Mouse (Mus musculus) forebrain, embryonic 11.5 days (tissue): Measurements from ENCODE around the gene Snapc5. TPM values are rescaled to one million over a fixed set of nuclear protein-coding genes. Genes with fewer than 3 reads are reported as not detected.
"Not testable (repeated sequence)": the region's sequence is repeated elsewhere in the genome, so short reads cannot be mapped to it uniquely, and the experiment has no call there.

ENCODE experiments used
- ATAC-seq: fragments of 200-750 bp; cut with Nextera tagmentation; replicated peaks from 2 replicates; pipeline ENCODE4 v1.8.0; 2017; ENCODE audit warnings: moderate TSS enrichment; ENCODE audit not compliant: low FRiP score
- DNase-seq: peaks from one replicate; pipeline ENCODE4 v3.0.0-alpha.2; 2017; ENCODE audit warnings: low spot score
- H3K27ac ChIP-seq: fragments of 300-500 bp; sonication (generic); 2 replicates; pipeline ENCODE4 v1.5.1; 2014; ENCODE audit warnings: low read depth, low read length
- H3K27me3 ChIP-seq: fragments of 300-500 bp; sonication (generic); 2 replicates; pipeline ENCODE4 v1.6.1; 2014; ENCODE audit warnings: mild to moderate bottlenecking, low read length, mixed read lengths; ENCODE audit not compliant: control insufficient read depth, insufficient read depth
- H3K36me3 ChIP-seq: fragments of 300-500 bp; sonication (generic); 2 replicates; pipeline ENCODE4 v1.6.1; 2014; ENCODE audit warnings: mild to moderate bottlenecking, low read length, moderate library complexity, mixed read lengths; ENCODE audit not compliant: control insufficient read depth, insufficient read depth
- H3K4me1 ChIP-seq: fragments of 300-500 bp; sonication (generic); replicated peaks from 2 replicates; pipeline ENCODE4 v1.6.1; 2014; ENCODE audit warnings: low read length, mixed read lengths; ENCODE audit not compliant: control insufficient read depth, insufficient read depth
- H3K4me2 ChIP-seq: fragments of 300-500 bp; sonication (generic); 2 replicates; pipeline ENCODE4 v1.6.1; 2014; ENCODE audit warnings: low read depth, mild to moderate bottlenecking, low read length, moderate library complexity, mixed read lengths; ENCODE audit not compliant: severe bottlenecking
- H3K4me3 ChIP-seq: fragments of 300-500 bp; sonication (generic); 2 replicates; pipeline ENCODE4 v1.5.1; 2014; ENCODE audit warnings: low read depth, low read length
- H3K9ac ChIP-seq: fragments of 300-500 bp; sonication (generic); 2 replicates; pipeline ENCODE4 v1.6.1; 2014; ENCODE audit warnings: low read length
- H3K9me3 ChIP-seq: fragments of 300-500 bp; sonication (generic); 2 replicates; pipeline ENCODE4 v1.6.1; 2016; ENCODE audit warnings: low read length, mixed read lengths; ENCODE audit not compliant: control insufficient read depth
- WGBS: fragments of 180-500 bp; shearing (Covaris S2); extraction: QIAGEN DNeasy Blood & Tissue Kit; methylation state at CpG from one replicate; pipeline ENCODE4 v1.1.7; 2014; 5-methylcytosine and 5-hydroxymethylcytosine counted together
- polyA plus RNA-seq: library from polyadenylated mRNA; unstranded; fragments of >200 nt; fragmentation: Nextera tagmentation; extraction: Ambion mirVana; gene quantifications from 2 replicates; pipeline ENCODE4 v1.2.1, GENCODE M21; 2014

Gene Snapc5
- polyA plus RNA-seq: 34.2 and 35.2 TPM in 2 replicates

GRCm38 (mm10) chr9:64178974-64179646 lies at the start of gene Snapc5:
Gene Snapc5 (plus strand): TSS chr9:64179274.
- peak; percentile 95 for ATAC-seq
- H3K4me2 ChIP-seq: peak within 1 kb of the TSS; percentile 59
- under 1% methylated on average over 35 of the region's 35 CpGs for WGBS
- peak within 1 kb of the TSS; percentile 66 for H3K4me3 ChIP-seq
- no peaks in the 10 kb centered on the region for H3K27me3 ChIP-seq
- H3K36me3 ChIP-seq: peaks cover 17% of the 10 kb centered on the region; the same call in 1 of the 2 replicates
- no peaks in the 10 kb centered on the region; the same call in 1 of the 2 replicates for H3K4me1 ChIP-seq
- no peaks in the 10 kb centered on the region for H3K9me3 ChIP-seq
- H3K9ac ChIP-seq: peak within 1 kb of the TSS; percentile 71
- H3K27ac ChIP-seq: peak within 1 kb of the TSS; percentile 75
- DNase-seq: peak; percentile 94

- Histone ChIP-seq H3K4me3 (no peak overlapping the region), H3K27ac (no peak overlapping the region), H3K4me2 (no peak overlapping the region), H3K27me3 (no peaks in the 10 kb centered on the region), H3K9me3 (no peaks in the 10 kb centered on the region), H3K4me1 (no peaks in the 10 kb centered on the region), H3K9ac (no peak overlapping the region), H3K36me3 (no peaks in the 10 kb centered on the region)
- ATAC-seq (no peak), DNase-seq (no peak)
- 84% methylated on average over 6 of the region's 6 CpGs for WGBS
These were observed 47.5 kb upstream of the Snapc5 start for GRCm38 (mm10) chr9:64131623-64132022.

GRCm38 (mm10) chr9:64138896-64139295 lies 40.2 kb upstream of the Snapc5 start:
- 11% methylated on average over 6 of the region's 6 CpGs for WGBS
- not testable (repeated sequence) for H3K27me3 ChIP-seq, H3K4me2 ChIP-seq, H3K9me3 ChIP-seq, H3K36me3 ChIP-seq, H3K9ac ChIP-seq, H3K4me1 ChIP-seq, ATAC-seq, H3K4me3 ChIP-seq, H3K27ac ChIP-seq
- DNase-seq: peak; percentile 62

- ATAC-seq (no peak), DNase-seq (no peak)
- WGBS: 92% methylated on average over 9 of the region's 9 CpGs
- H3K9me3 ChIP-seq: no peaks in the 10 kb centered on the region
- H3K4me2 ChIP-seq: no peak overlapping the region
- no peak overlapping the region for H3K27ac ChIP-seq
- H3K9ac ChIP-seq: no peak overlapping the region
- no peaks in the 10 kb centered on the region for H3K36me3 ChIP-seq
- H3K4me1 ChIP-seq: no peaks in the 10 kb centered on the region
- no peaks in the 10 kb centered on the region for H3K27me3 ChIP-seq
- H3K4me3 ChIP-seq: no peak overlapping the region
These were observed 39.2 kb upstream of the Snapc5 start for GRCm38 (mm10) chr9:64139879-64140278.

- WGBS: 93% methylated on average over 1 of the region's 1 CpGs
- ATAC-seq: no peak
These were observed 22.4 kb upstream of the Snapc5 start for GRCm38 (mm10) chr9:64156641-64157040.

GRCm38 (mm10) chr9:64160471-64160870 lies 18.6 kb upstream of the Snapc5 start:
- WGBS: 93% methylated on average over 5 of the region's 5 CpGs
- H3K36me3 ChIP-seq: no peaks in the 10 kb centered on the region; the same call in 1 of the 2 replicates
- no peak overlapping the region for H3K9ac ChIP-seq
- H3K27ac ChIP-seq: no peak overlapping the region
- DNase-seq: no peak
- no peak overlapping the region for H3K4me3 ChIP-seq
- H3K4me2 ChIP-seq: no peak overlapping the region
- H3K4me1 ChIP-seq: no peaks in the 10 kb centered on the region
- no peak for ATAC-seq
- no peaks in the 10 kb centered on the region for H3K27me3 ChIP-seq
- no peaks in the 10 kb centered on the region for H3K9me3 ChIP-seq

More at GRCm38 (mm10) chr9:64156641-64157040, 22.4 kb upstream of the Snapc5 start:
- Histone ChIP-seq H3K4me2 (no peak overlapping the region), H3K9ac (no peak overlapping the region), H3K36me3 (peaks cover 4% of the 10 kb centered on the region; the same call in 1 of the 2 replicates), H3K4me3 (no peak overlapping the region), H3K27ac (no peak overlapping the region), H3K9me3 (no peaks in the 10 kb centered on the region), H3K4me1 (no peaks in the 10 kb centered on the region), H3K27me3 (no peaks in the 10 kb centered on the region)
- no peak for DNase-seq

- DNase-seq, H3K9ac ChIP-seq, H3K4me2 ChIP-seq, H3K9me3 ChIP-seq, H3K4me1 ChIP-seq, H3K27me3 ChIP-seq, H3K4me3 ChIP-seq, ATAC-seq, H3K27ac ChIP-seq, H3K36me3 ChIP-seq: not testable (repeated sequence)
- 91% methylated on average over 3 of the region's 3 CpGs for WGBS
These were observed 9.1 kb upstream of the Snapc5 start for GRCm38 (mm10) chr9:64169967-64170366.

GRCm38 (mm10) chr9:64172145-64172815 lies 6.8 kb upstream of the Snapc5 start:
- Histone ChIP-seq H3K27me3 (no peaks in the 10 kb centered on the region), H3K4me3 (peak overlapping the region; percentile 98), H3K9ac (peak overlapping the region; percentile 92), H3K4me1 (peaks cover 3% of the 10 kb centered on the region; the same call in 1 of the 2 replicates), H3K4me2 (peak overlapping the region; percentile 60), H3K9me3 (no peaks in the 10 kb centered on the region), H3K36me3 (peaks cover 12% of the 10 kb centered on the region; the same call in 1 of the 2 replicates), H3K27ac (peak overlapping the region; percentile 82)
- no peak for DNase-seq
- peak; percentile 56 for ATAC-seq
- WGBS: 4% methylated on average over 18 of the region's 18 CpGs
